Mouse (Mus musculus): ENCODE results near the gene Gm10203.

The Gm10203 gene

GRCm38 (mm10) chr6:149119853-149120252 is 10.1 kb upstream of the Gm10203 start:
- no peak for TF ChIP-seq GATA4 (IDR thresholded peaks at IDR 0.05; ENCODE audit: insufficient replicate concordance, low read length)

GRCm38 (mm10) chr6:149123042-149123441 is 6.9 kb upstream of the Gm10203 start:
- TF ChIP-seq GATA4 (IDR thresholded peaks at IDR 0.05; ENCODE audit: insufficient replicate concordance, low read length): no peak

- TF ChIP-seq GATA4 (IDR thresholded peaks at IDR 0.05; ENCODE audit: insufficient replicate concordance, low read length): no peak
Observed at GRCm38 (mm10) chr6:149126675-149127074, 3.3 kb upstream of the Gm10203 start.

GRCm38 (mm10) chr6:149131111-149131510 is 1.1 kb downstream of the Gm10203 start:
- TF ChIP-seq GATA4 (IDR thresholded peaks at IDR 0.05; ENCODE audit: insufficient replicate concordance, low read length): no peak

GRCm38 (mm10) chr6:149132311-149133077 is 2.5 kb downstream of the Gm10203 start:
- no peak for TF ChIP-seq GATA4 (IDR thresholded peaks at IDR 0.05; ENCODE audit: insufficient replicate concordance, low read length)

GRCm38 (mm10) chr6:149134391-149135150 is 4.6 kb downstream of the Gm10203 start:
- TF ChIP-seq GATA4 (IDR thresholded peaks at IDR 0.05; ENCODE audit: insufficient replicate concordance, low read length): peak; percentile 88; the same call in 1 of the 2 replicates

- TF ChIP-seq GATA4 (IDR thresholded peaks at IDR 0.05; ENCODE audit: insufficient replicate concordance, low read length): no peak
Observed at GRCm38 (mm10) chr6:149135631-149136030, 5.7 kb downstream of the Gm10203 start.

GRCm38 (mm10) chr6:149137936-149138335 is 8.0 kb downstream of the Gm10203 start:
- TF ChIP-seq GATA4 (IDR thresholded peaks at IDR 0.05; ENCODE audit: insufficient replicate concordance, low read length): no peak

GRCm38 (mm10) chr6:149139011-149139410 is 9.0 kb downstream of the Gm10203 start:
- TF ChIP-seq GATA4 (IDR thresholded peaks at IDR 0.05; ENCODE audit: insufficient replicate concordance, low read length): no peak

- no peak for TF ChIP-seq GATA4 (IDR thresholded peaks at IDR 0.05; ENCODE audit: insufficient replicate concordance, low read length)
Observed at GRCm38 (mm10) chr6:149139471-149139870, 9.5 kb downstream of the Gm10203 start, which contains the start of gene Etfbkmt. Etfbkmt (plus strand) TSS chr6:149139849.

- no peak for TF ChIP-seq GATA4 (IDR thresholded peaks at IDR 0.05; ENCODE audit: insufficient replicate concordance, low read length)
Observed at GRCm38 (mm10) chr6:149141393-149142173, 11.6 kb downstream of the Gm10203 start.

GRCm38 (mm10) chr6:149145143-149145542 is 15.2 kb downstream of the Gm10203 start:
- TF ChIP-seq GATA4 (IDR thresholded peaks at IDR 0.05; ENCODE audit: insufficient replicate concordance, low read length): no peak

- no peak for TF ChIP-seq GATA4 (IDR thresholded peaks at IDR 0.05; ENCODE audit: insufficient replicate concordance, low read length)
Observed at GRCm38 (mm10) chr6:149148436-149149229, 18.7 kb downstream of the Gm10203 start.

GRCm38 (mm10) chr6:149152119-149152518 is 22.1 kb downstream of the Gm10203 start:
- TF ChIP-seq GATA4 (IDR thresholded peaks at IDR 0.05; ENCODE audit: insufficient replicate concordance, low read length): no peak
